Mouse (Mus musculus) gastrocnemius, postnatal 36 days (tissue): ENCODE measurements around the gene Sgpp2. TPM values are rescaled to one million over a fixed set of nuclear protein-coding genes. Genes with fewer than 3 reads are reported as not detected.

Source experiments
- DNase-seq, 2 experiments: peaks; one replicate each; pipeline ENCODE4 v3.0.0; 2022
- intact Hi-C: fragments of 180-260 bp; cut with DNase I; formaldehyde crosslinking; loops from one replicate; pipeline ENCODE4 v1.15.1; 2025
- long read RNA-seq, 2 experiments: library from polyadenylated mRNA; stranded (forward); transcript quantifications; one replicate each; pipeline ENCODE4 v2.0.0; 2021
- total RNA-seq, 2 experiments: library from RNA; stranded (reverse); gene quantifications; 2 replicates each; pipeline ENCODE4 v1.2.3; 2021

The Sgpp2 gene
- not detected for total RNA-seq
- long read RNA-seq, experiment 1, result 0 reads
- long read RNA-seq, experiment 2, result 0 reads

DNA sequence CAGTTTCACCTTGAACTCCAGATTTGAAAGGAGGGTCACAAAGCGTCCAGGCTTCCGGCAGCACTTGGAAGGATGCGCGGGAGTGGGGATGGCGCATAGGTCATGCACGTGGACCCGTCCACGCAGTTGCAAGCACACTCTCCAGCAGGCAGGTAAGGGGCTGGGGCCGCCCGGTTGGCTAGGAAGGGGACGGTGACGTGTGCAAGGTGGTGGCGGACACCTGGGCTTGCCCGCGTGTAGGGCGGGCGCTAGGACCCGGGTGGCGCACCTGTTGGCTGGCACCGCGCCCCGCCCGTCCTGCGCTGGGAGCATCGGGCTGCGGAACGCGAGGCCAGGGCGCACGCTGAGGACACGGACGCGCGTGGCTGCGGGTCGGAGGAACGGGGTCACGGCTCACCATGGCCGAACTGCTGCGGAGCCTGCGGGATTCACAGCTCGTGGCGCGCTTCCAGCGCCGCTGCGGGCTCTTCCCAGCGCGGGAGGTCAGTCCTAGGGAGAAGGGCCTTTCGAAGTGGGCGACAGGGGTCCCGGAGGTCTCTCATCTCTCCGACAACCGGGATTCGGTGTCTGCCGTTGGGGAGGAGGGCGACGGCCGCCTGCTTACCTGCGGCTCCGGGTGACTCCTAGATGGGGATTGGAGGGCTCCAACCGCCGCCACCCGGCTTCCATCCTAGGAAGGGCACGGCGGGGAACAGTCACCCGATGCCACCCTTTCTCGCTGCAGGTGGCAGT lies at the start of gene Sgpp2:
Gene Sgpp2 (plus strand): TSS at position 325 of the 732 bp plus-strand sequence.
- DNase-seq, result no peak
- intact Hi-C loops, result no loop called here

DNA sequence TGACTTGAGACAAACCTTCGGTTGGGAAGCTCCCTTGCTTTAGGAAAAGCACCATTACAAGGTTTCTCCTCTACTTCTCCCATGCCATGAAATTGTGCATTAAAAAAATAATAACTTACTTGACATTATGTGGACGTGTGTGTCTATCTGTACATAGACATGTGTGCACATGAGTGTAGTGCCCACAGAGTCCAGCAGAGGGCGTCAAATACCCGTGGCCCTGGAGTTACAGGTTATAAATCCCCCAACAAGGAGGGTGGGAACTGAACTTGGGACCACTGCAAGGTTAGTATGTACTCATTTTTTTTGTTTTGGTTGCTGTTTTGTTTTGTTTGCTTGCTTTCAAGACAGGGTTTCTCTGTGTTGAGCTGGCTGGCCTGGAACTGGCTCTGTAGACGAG lies 42.6 kb upstream of the Sgpp2 start:
- intact Hi-C loops, result no loop called here
- no peak for DNase-seq

DNA sequence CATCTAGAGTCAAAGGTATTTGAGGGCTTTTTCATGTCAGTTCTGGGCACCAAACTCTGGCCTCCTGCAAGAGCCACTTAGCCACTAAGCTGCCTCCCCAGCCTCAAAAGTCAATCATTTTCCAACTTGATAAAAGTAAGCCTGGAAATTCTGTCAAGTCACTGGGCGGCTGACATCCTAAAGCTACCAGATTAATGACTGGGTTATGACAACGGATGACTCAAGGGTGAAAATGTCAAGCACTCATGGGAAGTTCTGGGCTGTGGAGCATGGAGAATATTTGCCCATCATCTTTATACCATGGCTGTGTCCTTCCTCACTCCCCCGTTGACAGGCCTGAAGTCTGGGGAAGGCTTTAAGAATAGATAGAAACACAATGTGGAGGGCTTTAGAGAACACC lies 37.2 kb upstream of the Sgpp2 start:
- no peak for DNase-seq
- intact Hi-C loops, result no loop called here

DNA sequence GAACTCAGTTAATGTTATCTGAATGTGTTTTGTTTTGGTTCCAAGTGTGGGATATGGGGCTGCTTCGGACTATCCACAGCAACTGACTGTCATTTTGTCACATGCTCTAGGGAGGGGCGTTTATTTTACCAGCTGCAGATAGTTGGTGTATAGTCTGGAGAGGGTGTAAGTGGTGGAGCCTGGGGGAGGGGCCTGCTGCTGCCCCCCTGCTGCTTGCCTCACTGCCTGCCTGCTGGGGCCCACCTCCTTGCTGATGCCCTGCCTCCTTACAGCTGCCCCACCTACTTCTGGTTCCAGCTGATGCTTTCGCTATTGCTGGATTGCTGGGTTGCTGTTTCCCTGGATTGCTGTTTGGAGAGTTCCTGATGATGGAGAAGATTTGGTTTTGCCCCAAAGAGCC lies 31.0 kb upstream of the Sgpp2 start:
- intact Hi-C loops, result no loop called here
- DNase-seq, result no peak

DNA sequence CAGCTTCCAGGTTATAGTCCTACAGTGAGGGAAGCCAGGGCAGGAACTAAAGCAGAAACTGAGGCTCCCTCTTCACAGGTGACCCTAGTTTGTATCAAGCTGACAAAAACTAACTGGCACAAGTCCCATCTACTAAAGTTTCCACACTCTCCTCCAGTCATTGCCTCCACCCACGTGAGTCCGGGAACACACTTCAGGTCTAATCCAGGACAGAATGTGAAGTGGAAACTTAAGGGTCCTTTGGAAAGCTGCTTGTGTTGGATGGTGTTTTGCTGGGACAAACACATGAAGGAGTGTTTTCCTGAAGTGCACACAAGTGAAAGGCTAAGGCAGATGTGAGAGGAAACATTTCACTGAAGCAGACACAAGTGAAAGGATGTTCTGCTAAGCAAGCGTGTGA lies 17.7 kb upstream of the Sgpp2 start:
- intact Hi-C loops, result no loop called here
- no peak for DNase-seq

DNA sequence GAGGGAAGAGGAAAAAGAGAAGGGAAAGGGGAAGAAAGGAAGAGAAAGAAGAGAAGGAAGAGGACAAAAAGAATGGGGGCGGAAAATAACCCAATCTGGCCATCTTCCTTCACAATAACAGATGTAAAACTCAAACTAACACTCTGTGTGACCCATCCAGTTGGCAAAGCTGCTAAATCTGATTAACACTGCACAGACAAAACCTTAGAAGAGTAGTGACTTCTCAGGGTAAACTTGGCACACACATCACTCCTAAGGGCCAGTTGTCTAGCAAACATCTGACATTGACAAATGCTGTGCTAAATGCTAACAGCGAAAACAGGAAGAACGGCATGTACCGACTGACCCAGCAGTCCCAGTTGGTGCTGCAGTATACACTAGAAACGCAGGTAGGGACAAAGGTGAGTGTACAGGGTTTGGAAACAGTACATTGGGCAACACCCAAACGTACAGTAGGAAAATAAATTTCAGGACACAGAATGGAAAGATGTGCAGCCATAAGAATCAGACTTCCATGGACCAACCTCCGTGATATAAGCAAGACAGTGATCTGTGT lies 10.4 kb upstream of the Sgpp2 start:
- intact Hi-C loops, result no loop called here
- no peak for DNase-seq

DNA sequence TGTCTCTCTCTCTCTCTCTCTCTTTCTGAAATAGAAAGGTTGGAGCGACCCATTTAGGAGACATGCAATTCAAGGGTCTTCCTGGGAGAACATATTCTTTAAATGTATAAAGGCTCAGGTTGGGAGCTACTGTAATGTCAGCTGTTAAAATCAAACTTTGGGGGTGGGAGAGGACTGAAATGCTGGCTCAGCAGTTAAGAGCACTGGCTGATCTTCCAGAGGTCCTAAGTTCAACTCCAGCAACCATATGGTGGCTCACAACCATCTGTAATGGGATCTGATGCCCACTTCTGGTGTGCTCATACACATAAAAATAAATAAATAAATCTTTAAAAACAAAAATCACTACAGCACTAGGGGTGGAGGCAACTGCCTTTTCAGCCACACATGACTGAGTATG lies 1.5 kb upstream of the Sgpp2 start:
- intact Hi-C loops, result no loop called here
- no peak for DNase-seq

DNA sequence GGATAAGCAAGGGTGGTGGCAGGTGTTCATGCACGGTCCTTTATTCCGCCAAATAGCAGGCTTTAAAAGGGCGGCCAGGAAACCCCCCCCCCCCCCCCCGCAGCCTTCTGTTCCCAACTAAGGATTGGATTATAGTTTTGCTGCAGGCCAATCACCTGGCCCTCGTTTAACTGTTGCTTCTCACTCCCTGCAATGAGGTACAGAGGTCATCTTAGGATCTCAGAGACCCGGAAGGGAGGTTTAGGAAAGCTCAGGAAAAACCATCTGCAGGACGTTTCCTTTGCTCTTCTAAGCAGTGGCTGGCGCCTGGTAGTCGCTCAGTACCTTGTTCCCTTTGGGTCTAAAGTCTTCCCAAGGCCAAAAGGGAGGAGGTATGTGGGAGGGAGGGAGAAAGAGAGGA lies 865 bp upstream of the Sgpp2 start:
- intact Hi-C loops, result no loop called here
- DNase-seq, result no peak

DNA sequence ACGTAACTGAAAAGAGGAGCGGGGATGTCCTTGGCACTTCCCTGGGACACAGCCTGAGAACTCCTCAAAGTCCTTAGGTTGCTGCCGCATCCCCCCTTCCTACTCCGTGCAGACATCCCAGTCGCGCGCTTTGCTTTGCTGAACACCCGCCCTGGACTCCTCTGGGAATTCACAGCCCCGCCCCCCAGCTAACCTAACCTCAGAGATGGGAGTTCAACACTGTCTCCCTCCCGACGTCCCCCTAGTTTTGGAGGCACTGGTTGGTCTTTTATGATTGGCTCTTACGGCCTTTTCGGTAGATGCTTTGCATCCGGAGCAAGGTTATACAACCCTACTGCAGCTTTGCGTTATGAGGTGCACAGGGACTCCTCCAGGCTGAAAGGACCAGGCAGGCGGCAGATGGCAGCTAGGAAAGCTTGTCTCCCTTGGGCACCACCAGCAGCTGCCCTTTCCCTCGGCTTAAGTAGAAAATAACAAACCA lies 756 bp downstream of the Sgpp2 start:
- intact Hi-C loops, result no loop called here
- DNase-seq, result no peak

DNA sequence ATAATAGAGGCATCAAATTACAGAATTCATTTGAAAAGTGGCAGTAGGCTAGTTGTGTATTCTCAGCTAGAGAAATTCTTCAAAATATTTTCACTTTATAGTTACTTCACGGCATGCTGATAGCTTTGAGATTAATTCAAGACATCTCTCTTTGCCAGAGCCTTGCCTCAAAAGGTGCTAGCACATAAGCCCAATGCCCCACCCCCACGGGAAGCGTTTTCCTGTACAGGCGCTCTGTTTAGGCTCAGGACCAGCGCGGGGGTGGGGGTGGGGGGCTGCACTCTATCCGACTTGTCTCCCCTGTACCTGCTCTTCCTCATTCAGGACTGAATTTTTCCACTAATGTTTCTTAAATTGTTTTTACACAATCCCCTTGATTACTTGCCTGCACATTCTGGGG lies 1.3 kb downstream of the Sgpp2 start:
- intact Hi-C loops, result no loop called here
- DNase-seq, result no peak

DNA sequence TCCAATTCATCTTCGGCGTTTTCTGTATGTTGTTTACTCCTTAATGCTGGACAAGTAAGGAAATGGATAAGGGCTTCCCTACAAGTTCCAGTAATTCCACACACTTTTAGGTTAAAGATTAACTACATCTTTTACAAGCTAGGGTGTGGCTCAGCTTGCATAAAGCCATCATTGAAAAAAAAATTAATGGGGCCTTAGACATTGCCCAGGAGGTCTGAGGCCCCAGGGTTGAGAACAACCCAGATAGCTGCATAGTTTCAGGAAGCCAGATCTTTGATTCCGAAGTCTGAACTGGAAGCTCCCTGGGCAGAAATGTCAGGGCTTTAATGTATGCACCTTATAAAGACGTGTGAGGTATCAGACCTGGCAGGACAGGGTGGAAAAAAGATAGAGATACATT lies 2.8 kb downstream of the Sgpp2 start:
- intact Hi-C loops, result no loop called here

DNA sequence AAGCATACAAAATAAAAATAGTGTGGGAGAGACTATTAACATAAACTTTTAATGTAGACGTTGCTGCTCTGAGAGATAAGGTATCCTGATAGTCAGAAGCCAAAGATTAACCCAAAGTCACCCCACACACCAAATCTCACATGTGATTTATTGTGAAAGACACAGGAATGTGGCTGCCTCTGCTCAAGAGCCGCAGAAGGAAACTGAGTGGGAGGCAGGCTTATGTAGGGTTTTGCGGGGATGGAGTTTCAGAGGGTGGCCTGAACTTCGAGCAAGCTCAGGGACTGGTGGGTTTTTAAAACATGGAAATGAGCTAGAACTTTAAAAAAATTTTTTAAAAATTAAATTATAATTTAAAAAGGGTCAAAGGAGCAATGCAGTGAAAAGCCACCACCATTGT lies 3.8 kb downstream of the Sgpp2 start:
- DNase-seq, result no peak
- intact Hi-C loops, result no loop called here

More for the DNA sequence above, 2.8 kb downstream of the Sgpp2 start:
- no peak for DNase-seq

DNA sequence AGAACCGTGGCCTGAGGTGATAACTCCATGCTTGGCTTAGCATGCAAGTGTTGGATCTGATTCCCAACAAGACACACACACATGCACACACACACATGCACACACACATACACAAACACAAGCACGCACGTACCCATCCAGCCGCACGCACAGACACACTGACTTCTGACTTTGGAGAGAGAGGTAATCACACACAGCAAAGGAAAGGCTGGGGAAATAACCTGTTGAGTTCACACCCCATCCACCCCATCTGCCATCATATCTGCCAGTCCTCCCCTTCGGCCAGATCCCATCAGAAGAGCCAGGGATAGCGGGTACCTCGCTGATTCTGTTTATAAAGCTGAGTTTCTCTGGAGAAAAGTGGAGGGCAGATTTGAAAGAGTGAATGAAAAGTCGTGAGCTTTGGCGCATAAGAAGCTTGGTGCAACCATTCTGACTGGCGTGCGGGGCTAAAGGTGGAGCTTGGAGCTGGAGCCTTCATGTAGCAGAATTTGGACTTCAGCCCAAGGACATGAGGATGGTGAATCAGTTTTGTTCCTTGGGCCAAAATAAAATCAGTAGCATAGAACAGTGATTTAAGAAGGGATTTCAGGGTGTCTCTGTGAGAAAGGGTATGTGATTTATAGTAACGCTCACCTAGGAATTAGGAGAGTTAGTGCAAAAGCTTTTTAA lies 8.1 kb downstream of the Sgpp2 start:
- intact Hi-C loops, result no loop called here
- no peak for DNase-seq

DNA sequence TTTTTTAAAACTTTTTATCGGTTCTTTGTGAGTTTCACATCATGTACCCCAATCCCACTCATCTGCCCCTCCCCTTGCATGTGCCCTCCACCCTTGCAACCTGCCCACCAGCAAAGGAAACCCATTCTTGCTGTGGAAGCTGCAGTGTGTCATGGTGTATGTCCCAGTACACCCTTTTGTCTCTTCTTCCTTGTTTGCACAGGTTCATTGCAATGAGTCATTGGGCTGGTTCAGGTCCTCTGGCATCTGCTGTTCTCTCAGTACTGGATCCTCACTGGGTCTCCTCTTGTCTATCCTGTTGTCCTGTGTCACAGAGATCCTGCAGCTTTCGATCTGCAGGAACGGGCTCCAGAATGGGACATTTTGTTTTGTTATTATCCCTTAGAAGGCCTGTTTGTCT lies 10.1 kb downstream of the Sgpp2 start:
- intact Hi-C loops, result no loop called here
- no peak for DNase-seq

DNA sequence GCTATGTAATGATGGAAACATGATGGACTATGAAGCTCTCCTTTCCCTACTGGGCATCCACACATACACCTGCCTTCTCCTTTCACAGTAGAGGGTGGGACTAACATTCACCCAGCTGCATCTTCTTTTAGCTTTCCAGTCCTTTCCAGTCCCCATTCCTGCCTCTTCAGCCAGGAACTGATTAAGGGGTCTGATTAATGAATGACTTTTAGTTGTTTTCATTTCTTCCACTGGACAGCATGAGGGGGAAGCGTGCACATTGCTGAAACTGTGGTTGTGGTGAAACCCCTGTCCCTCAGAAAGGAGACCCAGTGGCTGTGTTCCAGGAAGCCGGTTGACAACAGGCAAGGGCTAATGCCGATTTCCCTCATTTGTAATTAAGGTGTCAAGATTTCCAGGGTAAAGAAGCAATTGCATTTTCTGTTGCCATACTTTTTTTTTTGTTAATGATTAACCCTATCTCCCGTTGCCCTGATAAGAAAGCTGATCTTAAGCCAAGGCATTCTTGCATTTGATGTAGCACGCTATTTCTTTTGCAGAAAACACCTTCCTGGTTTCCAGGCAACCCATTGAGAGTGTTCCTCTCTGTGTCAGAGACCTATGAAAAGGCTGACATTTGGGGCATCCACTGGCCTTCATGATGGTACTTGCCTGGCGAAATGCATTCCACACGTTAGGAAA lies 12.1 kb downstream of the Sgpp2 start:
- intact Hi-C loops, result no loop called here
- no peak for DNase-seq

DNA sequence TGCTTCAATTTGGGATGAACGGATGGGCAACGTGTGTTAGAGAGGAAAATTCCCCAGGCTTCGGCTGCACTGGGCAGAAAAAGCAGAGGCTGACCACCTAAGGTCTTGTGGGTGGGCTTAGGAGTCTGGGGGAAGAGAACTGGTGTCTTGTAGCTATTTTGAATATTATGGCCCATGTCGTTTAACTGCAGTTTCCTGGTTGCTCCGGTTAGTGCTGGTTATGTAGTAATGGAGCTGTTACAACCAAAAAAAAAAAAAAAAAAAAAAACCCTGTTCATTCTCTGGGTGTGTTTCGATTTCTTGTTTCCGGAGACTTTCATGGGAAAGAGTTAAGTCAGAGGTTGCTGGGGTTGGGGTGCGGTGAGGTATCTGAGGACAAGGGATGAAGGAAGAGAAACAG lies 12.7 kb downstream of the Sgpp2 start:
- intact Hi-C loops, result no loop called here
- no peak for DNase-seq

DNA sequence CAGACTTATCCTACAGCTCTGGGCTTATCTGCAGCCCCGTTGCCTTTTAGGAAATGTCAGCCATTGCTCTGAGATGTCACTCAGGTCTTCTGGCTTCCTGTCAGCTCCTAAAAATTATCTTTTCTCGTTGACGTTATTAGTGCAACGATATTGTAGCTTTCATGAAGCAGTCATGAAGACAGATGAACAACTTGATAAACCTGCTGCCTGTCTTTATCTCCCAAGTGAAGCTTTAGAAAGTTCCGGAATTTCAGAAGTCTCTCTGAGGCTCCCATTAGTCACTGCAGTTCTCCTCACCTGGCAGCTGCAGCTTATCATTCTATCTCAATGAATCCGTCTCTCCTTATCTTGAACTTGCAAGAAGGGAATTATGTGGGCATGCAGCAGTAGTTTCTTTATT lies 13.9 kb downstream of the Sgpp2 start:
- DNase-seq, result no peak

DNA sequence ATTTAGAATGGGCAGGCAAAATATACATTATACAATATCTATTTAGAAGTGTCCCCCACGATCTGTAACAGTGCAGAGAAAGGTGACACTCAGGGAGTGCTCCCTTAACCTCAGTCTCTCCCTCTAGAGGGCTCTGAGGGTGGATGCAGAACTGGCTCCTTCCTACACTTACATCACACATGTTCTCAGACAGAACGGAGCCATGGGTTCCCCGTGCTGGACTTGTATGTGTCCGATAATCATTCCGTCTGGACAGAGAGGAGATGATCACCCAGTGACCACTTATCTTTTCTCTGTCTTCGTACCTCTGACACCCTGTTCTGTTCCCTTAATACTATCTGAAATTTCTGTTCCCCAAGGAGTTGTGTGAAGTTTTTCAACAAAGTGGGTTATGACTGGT lies 15.7 kb downstream of the Sgpp2 start:
- intact Hi-C loops, result no loop called here
- no peak for DNase-seq

More for the DNA sequence above, 13.9 kb downstream of the Sgpp2 start:
- intact Hi-C loops, result no loop called here

DNA sequence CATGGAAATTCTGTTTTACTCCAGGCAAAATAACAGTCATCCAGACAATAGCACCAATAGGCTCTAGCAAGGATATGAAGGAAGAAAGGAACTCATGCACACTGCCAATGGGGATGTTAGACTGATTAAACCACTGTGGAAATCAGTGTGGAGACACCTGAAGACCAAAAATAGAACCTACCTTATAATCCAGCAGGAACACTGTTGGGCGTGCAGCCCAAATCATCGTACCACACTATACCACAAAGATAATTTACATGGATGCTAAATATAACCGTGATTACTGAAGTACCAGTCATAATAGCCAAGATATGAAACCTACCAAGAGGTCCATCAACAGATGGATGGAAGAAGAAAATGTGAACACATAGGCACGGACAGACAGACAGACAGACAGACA lies 18.5 kb downstream of the Sgpp2 start:
- intact Hi-C loops, result no loop called here
- DNase-seq, result no peak

DNA sequence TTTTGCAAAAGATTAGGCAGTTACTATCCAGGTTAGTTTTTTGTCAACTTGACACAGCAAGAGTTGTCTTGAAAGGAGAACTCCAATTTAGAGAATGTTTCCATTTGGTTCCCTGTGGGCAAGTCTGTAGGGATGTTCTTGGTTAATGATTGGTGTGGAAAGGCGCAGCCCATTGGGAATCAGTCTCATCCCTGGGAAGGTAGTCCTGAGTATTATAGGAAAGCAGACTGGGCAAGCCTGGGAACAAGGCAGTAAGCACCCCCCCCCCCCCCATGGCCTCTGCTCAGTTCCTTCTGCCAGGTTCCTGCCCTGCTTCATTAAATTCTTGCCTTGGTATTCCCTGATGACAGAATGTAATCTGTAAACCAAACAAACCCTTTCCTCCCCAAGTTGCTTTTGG lies 19.7 kb downstream of the Sgpp2 start:
- no peak for DNase-seq
- intact Hi-C loops, result no loop called here

DNA sequence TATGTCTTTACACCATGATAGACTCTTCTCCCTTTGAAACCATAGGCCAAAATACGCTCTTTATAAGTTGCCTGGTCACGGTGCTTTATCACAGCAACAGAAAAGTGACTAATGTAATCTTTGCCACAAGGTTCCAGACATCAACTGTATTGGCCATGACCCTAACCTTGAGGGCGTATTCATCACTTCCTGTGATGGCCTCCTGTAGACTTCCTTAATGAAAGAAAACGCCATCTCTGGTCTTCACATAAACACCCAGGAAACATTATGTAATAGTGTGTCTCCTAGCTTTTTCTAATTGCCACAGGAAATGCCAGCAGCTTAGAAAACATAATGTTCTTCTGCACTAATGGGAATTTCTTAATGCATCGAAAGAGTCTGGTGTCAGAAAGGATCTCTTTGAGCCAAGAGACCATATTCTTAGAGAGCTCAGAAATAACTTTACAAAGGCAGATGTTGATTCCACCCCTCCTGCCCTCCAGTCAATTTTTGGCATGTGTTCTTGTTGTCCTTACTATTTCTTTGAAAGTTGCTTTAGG lies 20.5 kb downstream of the Sgpp2 start:
- DNase-seq, result no peak
- intact Hi-C loops, result no loop called here
